Mouse (Mus musculus) forebrain, embryonic 14.5 days (tissue): ENCODE data around the gene Cntrl. TPM values are rescaled to one million over a fixed set of nuclear protein-coding genes. Genes with fewer than 3 reads are reported as not detected.

ENCODE experiments used
- ATAC-seq: fragments of 200-750 bp; cut with Nextera tagmentation; 2 replicates; pipeline ENCODE4 v1.8.0; 2017; ENCODE audit warnings: mild to moderate bottlenecking, moderate library complexity
- DNase-seq: peaks from one replicate; pipeline ENCODE4 v3.0.0-alpha.2; 2015; ENCODE audit warnings: low spot score
- H3K27ac ChIP-seq: fragments of 300-500 bp; sonication (generic); 2 replicates; pipeline ENCODE4 v1.5.1; 2014; ENCODE audit warnings: low read depth, mild to moderate bottlenecking, control low read depth, low read length, moderate library complexity
- H3K27me3 ChIP-seq: fragments of 300-500 bp; sonication (generic); replicated peaks from 2 replicates; pipeline ENCODE4 v1.6.1; 2014; ENCODE audit warnings: low read length, control low read depth, mixed read lengths; ENCODE audit not compliant: control insufficient read depth, insufficient read depth
- H3K36me3 ChIP-seq: fragments of 300-500 bp; sonication (generic); 2 replicates; pipeline ENCODE4 v1.6.1; 2014; ENCODE audit warnings: low read length, control low read depth; ENCODE audit not compliant: control insufficient read depth, insufficient read depth
- H3K4me1 ChIP-seq: fragments of 300-500 bp; sonication (generic); 2 replicates; pipeline ENCODE4 v1.6.1; 2014; ENCODE audit warnings: antibody characterized with exemption, low read length, control low read depth; ENCODE audit not compliant: control insufficient read depth, insufficient read depth
- H3K4me2 ChIP-seq: fragments of 300-500 bp; sonication (generic); 2 replicates; pipeline ENCODE4 v1.6.1; 2014; ENCODE audit warnings: mild to moderate bottlenecking, control low read depth, low read length
- H3K4me3 ChIP-seq: fragments of 300-500 bp; sonication (generic); 2 replicates; pipeline ENCODE4 v1.5.1; 2014; ENCODE audit warnings: low read depth, low read length, control low read depth
- H3K9ac ChIP-seq: fragments of 300-500 bp; sonication (generic); 2 replicates; pipeline ENCODE4 v1.6.1; 2014; ENCODE audit warnings: mild to moderate bottlenecking, low read length, control low read depth, moderate library complexity
- H3K9me3 ChIP-seq: fragments of 300-500 bp; sonication (generic); replicated peaks from 2 replicates; pipeline ENCODE4 v1.6.1; 2016; ENCODE audit warnings: low read length, control low read depth, mixed read lengths; ENCODE audit not compliant: control insufficient read depth
- whole genome bisulfite sequencing: fragments of 180-500 bp; shearing (Covaris S2); extraction: QIAGEN DNeasy Blood & Tissue Kit; methylation state at CpG from one replicate; pipeline ENCODE4 v1.1.7; 2014; 5-methylcytosine and 5-hydroxymethylcytosine counted together
- polyA plus RNA-seq: library from polyadenylated mRNA; unstranded; fragments of >200 nt; fragmentation: Nextera tagmentation; extraction: Ambion mirVana; gene quantifications from 2 replicates; pipeline ENCODE4 v1.2.1, GENCODE M21; 2014

The Cntrl gene
- polyA plus RNA-seq, 1 experiment from 2014 or later: 14.9 TPM

DNA sequence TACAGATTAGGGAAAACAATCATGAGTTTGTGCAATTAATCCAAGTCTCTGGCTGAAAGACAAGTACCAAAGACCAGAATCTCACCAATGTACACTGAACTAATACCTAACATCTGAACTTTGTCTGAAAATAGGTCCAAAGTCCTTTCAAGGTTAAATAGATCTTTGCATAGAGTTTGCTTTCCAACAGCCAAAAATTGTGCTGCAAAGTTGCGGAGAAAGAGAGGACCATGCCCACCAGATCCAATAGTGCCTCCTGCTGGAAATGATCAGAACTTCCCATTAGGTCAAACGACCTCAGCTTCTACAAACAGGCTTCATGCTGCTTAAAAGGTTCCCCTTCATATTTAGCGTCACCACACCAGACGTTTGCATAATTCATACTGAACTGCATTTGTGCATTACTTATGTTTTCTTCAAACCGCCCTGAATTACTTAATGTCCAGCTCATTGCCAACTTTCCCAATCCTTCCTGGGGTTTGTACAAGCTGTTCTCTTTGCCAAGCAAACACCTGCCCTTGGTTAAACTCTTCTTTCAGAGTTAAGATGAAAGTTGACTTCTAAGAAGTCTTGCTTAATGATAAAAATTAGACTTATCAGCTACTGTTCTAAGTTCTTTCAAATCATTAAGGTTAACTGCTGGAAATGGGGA is 1.2 kb upstream of the Cntrl start:
- ATAC-seq (no peak), DNase-seq (peak; percentile 45)
- Histone ChIP-seq H3K9me3 (no peaks in the 10 kb centered on the region), H3K27me3 (no peaks in the 10 kb centered on the region), H3K4me3 (no peak overlapping the region), H3K9ac (no peak overlapping the region), H3K4me2 (no peak overlapping the region), H3K4me1 (peaks cover 5% of the 10 kb centered on the region; the same call in 1 of the 2 replicates), H3K27ac (no peak overlapping the region), H3K36me3 (no peaks in the 10 kb centered on the region)
- 49% methylated on average over 5 of the region's 5 CpGs for WGBS

DNA sequence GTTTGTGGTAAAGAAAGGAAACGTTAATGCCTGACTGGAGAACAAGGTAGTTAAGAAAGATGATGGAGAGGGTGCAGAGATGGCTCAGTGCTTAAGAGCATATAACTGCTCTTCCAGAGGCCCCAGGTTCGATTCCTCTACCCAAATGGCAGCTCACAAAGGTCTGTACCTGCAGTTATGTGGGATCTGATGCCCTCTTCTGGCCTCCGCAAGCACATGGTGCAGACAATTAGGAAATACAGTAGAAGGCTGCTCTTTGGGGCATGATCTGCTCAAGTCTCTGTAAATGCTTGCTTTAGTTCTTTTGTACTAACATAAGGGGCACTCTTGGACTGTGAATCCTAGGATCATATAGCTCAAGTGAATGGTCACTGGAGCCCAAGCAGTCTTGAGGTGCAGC is 580 bp upstream of the Cntrl start:
- H3K4me2 ChIP-seq: peak overlapping the region; percentile 64
- peak overlapping the region; percentile 78 for H3K27ac ChIP-seq
- H3K36me3 ChIP-seq: no peaks in the 10 kb centered on the region
- peak overlapping the region; percentile 79 for H3K4me3 ChIP-seq
- H3K9me3 ChIP-seq: no peaks in the 10 kb centered on the region
- ATAC-seq (peak; percentile 56), DNase-seq (peak; percentile 79)
- H3K27me3 ChIP-seq: no peaks in the 10 kb centered on the region
- H3K4me1 ChIP-seq: peaks cover 5% of the 10 kb centered on the region; the same call in 1 of the 2 replicates
- WGBS: 39% methylated on average over 3 of the region's 3 CpGs
- H3K9ac ChIP-seq: peak overlapping the region; percentile 83

DNA sequence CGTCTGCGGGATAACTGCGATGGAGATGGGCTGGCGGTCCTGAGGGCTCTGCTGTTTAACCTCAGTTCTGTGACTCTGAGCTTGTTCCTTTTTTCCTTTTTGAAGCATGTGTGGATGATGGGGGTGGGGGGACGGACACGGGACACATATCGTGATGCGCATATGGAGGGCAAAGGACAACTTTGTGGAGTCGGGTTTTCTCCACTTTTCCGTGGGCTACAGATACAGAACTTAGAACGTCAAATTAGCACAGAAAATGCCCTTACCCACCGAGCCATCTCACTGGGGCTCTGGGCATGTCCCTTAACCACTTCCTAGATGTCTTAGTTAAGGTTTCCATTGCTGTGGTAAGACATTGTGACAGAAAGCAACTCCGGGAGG is 622 bp downstream of the Cntrl start:
- no peaks in the 10 kb centered on the region for H3K27me3 ChIP-seq
- DNase-seq: no peak
- no peaks in the 10 kb centered on the region for H3K9me3 ChIP-seq
- WGBS: 1% methylated on average over 13 of the region's 13 CpGs
- peaks cover 5% of the 10 kb centered on the region; the same call in 1 of the 2 replicates for H3K4me1 ChIP-seq
- ATAC-seq: no peak
- peak overlapping the region; percentile 78 for H3K27ac ChIP-seq
- peak overlapping the region; percentile 64 for H3K4me2 ChIP-seq
- peaks cover 5% of the 10 kb centered on the region; the same call in 1 of the 2 replicates for H3K36me3 ChIP-seq
- peak overlapping the region; percentile 83 for H3K9ac ChIP-seq
- H3K4me3 ChIP-seq: peak overlapping the region; percentile 79

DNA sequence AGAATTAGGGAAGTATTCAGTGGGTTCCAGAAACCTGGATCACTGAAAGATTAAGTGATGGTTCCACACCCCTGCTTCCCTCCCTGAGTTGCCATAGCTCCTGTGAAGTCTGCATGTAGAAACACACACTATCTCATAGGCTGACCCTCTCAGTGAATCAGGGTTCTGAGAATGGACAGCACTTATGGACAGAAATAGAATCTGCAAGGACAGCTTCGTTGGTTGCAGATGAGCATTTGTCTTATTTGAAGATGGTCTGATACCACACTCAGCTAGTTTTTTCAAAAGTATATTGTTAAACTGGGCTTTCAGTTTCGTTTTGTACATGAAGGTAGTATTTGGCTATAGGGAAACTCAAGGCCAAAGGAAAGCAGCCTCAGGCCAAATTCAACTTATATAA is 1.2 kb downstream of the Cntrl start:
- Histone ChIP-seq H3K27ac (no peak overlapping the region), H3K9ac (no peak overlapping the region), H3K4me2 (peak overlapping the region; percentile 64), H3K27me3 (no peaks in the 10 kb centered on the region), H3K36me3 (peaks cover 10% of the 10 kb centered on the region), H3K4me3 (no peak overlapping the region), H3K4me1 (peaks cover 5% of the 10 kb centered on the region; the same call in 1 of the 2 replicates), H3K9me3 (no peaks in the 10 kb centered on the region)
- 87% methylated on average over 2 of the region's 2 CpGs for WGBS
- DNase-seq: no peak
- ATAC-seq: no peak

DNA sequence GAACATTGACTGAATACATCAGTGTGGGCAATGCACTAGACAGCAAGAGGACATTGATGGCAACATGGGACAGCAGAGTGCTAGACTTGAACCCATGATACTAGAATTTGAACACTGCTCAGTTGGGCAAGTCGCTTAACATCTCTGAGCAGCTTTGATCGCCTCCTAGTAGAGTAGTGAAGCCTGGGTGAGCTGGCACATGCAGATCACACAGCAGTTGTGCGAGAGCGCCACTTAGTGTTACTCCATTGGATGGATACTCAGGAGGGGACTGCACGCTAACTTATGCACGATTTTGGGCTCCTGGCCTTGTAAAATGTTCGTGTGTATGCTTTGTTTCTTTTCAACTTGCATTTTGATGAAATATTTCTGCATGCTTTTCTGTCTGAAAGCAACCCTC is 15.4 kb downstream of the Cntrl start:
- no peaks in the 10 kb centered on the region for H3K9me3 ChIP-seq
- H3K4me2 ChIP-seq: no peak overlapping the region
- H3K36me3 ChIP-seq: peaks cover 41% of the 10 kb centered on the region
- DNase-seq (peak; percentile 23), ATAC-seq (no peak)
- H3K4me3 ChIP-seq: no peak overlapping the region
- no peak overlapping the region for H3K27ac ChIP-seq
- H3K4me1 ChIP-seq: no peaks in the 10 kb centered on the region
- no peaks in the 10 kb centered on the region for H3K27me3 ChIP-seq
- 76% methylated on average over 7 of the region's 7 CpGs for WGBS
- no peak overlapping the region for H3K9ac ChIP-seq

DNA sequence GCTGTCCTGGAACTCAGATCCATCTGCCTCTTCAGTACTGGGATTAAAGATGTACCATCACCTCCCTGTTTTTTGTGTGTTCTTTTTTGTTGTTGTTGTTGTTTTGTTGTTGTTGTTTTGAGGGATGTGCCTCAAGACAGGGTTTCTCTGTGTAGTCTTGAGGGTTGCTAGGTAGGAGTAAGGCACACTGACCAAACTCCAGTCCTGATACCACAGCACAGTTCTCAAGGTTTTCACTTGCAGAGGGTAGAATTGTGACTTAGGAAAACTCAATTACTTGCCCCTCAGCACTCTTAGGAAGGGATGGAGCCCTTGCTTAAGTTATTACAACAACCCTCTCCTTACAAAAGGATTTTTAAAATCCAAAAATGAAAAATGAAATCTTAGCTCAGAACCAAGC is 22.2 kb downstream of the Cntrl start:
- H3K4me3 ChIP-seq: no peak overlapping the region
- DNase-seq (no peak), ATAC-seq (no peak)
- no peaks in the 10 kb centered on the region for H3K27me3 ChIP-seq
- no peak overlapping the region for H3K27ac ChIP-seq
- H3K9me3 ChIP-seq: no peaks in the 10 kb centered on the region
- H3K4me1 ChIP-seq: peaks cover 6% of the 10 kb centered on the region; the same call in 1 of the 2 replicates
- H3K4me2 ChIP-seq: peak overlapping the region; percentile 58
- H3K36me3 ChIP-seq: peaks cover 33% of the 10 kb centered on the region
- H3K9ac ChIP-seq: no peak overlapping the region

DNA sequence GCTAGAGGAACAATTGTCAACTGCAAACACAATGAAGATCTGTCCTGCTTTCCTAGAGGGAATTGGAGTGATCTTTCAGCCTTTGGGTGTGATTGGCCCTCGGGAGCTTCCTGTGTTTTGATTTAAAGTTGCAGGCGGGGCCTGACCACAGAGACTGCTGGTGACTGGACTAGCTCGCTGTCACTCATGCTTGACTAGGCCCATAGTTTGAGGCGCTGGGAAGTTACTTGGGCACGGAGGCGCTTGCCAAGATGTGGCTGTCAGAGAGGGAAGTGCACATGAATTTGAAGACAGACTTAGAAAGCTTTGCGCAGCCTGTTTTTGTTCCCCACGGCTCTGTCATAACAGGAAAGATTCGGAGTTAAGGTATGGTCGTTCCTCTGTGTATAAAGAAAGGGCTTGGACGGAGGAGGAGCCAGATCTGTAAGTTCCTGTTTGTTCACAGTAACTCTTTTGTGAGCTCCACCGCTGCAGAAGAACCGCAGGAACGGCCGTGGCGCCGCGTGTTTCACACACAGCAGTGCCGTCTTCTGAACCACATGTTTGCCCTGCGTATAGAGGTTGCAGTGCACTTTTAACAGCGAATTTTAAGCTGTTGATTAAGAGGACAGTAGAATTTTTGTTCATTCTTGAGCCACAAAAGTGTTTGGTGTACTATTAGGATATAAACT is 22.8 kb downstream of the Cntrl start:
- ATAC-seq: peak; percentile 99
- Histone ChIP-seq H3K27me3 (no peaks in the 10 kb centered on the region), H3K4me1 (peaks cover 6% of the 10 kb centered on the region; the same call in 1 of the 2 replicates), H3K27ac (0 out of 2 replicates have a peak overlapping the region, but pooled peaks have one; percentile 22), H3K4me2 (peak overlapping the region; percentile 58), H3K9ac (peak overlapping the region; percentile 33; the same call in 1 of the 2 replicates), H3K4me3 (peak overlapping the region; percentile 36), H3K9me3 (no peaks in the 10 kb centered on the region), H3K36me3 (peaks cover 37% of the 10 kb centered on the region)
- peak; percentile 97 for DNase-seq
- under 1% methylated on average over 21 of the region's 21 CpGs for WGBS

DNA sequence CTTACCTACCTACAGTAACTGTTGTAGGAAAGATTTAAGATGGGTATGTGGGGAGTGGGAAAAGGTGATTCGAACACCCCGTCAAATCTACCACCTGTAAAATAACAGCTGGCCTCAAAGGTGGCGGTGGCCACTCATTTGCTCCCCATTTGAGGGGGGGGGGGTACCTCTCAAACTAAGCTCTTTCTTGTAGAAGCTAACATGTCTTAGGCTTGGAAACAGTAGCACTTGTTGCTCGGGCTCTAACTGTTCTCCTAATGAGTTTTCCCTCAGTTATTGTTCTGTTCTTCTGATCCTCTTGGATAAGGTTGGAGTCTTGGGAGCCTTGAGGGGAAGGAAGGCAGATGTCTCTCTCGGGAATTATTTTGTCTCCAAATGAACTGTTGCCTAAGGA is 23.4 kb downstream of the Cntrl start:
- Histone ChIP-seq H3K4me1 (peaks cover 6% of the 10 kb centered on the region; the same call in 1 of the 2 replicates), H3K4me2 (peak overlapping the region; percentile 58), H3K27ac (no peak overlapping the region), H3K9me3 (no peaks in the 10 kb centered on the region), H3K27me3 (no peaks in the 10 kb centered on the region), H3K4me3 (peak overlapping the region; percentile 36), H3K9ac (peak overlapping the region; percentile 33), H3K36me3 (peaks cover 40% of the 10 kb centered on the region)
- DNase-seq (peak; percentile 3), ATAC-seq (0 out of 2 replicates have a peak, but pooled peaks have one; percentile 2)
- 6% methylated on average over 5 of the region's 5 CpGs for WGBS

DNA sequence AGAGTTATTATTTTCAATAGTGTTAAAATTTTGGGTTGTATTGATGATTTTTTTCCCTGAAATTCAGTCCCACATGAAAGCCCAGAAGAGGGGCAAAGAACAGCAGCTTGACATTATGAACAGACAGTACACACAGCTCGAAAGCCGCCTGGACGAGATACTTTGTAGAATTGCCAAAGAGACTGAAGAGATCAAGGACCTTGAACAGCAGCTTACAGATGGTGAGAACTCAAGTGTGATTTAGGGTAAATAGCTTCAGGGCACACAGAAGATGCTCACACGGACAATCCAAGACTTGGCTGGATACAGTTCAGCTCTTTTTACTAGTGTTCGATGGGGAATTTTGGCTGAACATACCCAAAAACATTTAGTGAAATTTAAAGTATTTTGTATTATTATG is 24.6 kb downstream of the Cntrl start:
- WGBS: 71% methylated on average over 5 of the region's 5 CpGs
- DNase-seq (peak; percentile 6), ATAC-seq (no peak)
- Histone ChIP-seq H3K27me3 (no peaks in the 10 kb centered on the region), H3K4me1 (peaks cover 6% of the 10 kb centered on the region; the same call in 1 of the 2 replicates), H3K4me2 (no peak overlapping the region), H3K9me3 (no peaks in the 10 kb centered on the region), H3K9ac (no peak overlapping the region), H3K36me3 (peaks cover 42% of the 10 kb centered on the region), H3K27ac (no peak overlapping the region), H3K4me3 (no peak overlapping the region)
